In genomic region chr2:17364971-17365548, GRCm38 (mm10) we compare ENCODE assay signal across 13 mouse cellular contexts.
DNase-seq lines count a peak whose midpoint lies in the region; ATAC-seq and TF ChIP-seq lines count a peak whose summit lies in the region.
"Had no signal": no experiment of that assay in that cellular context is flagged by ENCODE, and none has a peak within 500 bp of the region (broad histone marks: within the 10 kb centered on the region; RNA-seq: fewer than 3 reads in every experiment).

No protein-coding gene starts in this region.

- no peak for DNase-seq in lung, postnatal 0 days (ENCODE audit: low spot score)
- no peak for DNase-seq in lung, postnatal 4 days
- DNase-seq in testis, postnatal 14 days (ENCODE audit: low spot score) = no peak
- no peak for DNase-seq in gastrocnemius, postnatal 36 days
- DNase-seq in cerebellum, postnatal 36 days = no peak
- DNase-seq: gastrocnemius, adult 2 months; heart, postnatal 10 days; kidney, postnatal 36 days; right cerebral cortex, adult 18-20 months had no signal

- WGBS in lung, postnatal 0 days = 60% methylated on average over 6 of the region's 6 CpGs

- no peak for ATAC-seq in lung, postnatal 0 days
- peak; percentile 70 for ATAC-seq in granulocyte monocyte progenitor cell, adult 5-6 weeks (replicated peaks; ENCODE audit: poor library complexity, severe bottlenecking)
- peak; percentile 47 for ATAC-seq in megakaryocyte progenitor cell, adult 5-6 weeks (replicated peaks; ENCODE audit: poor library complexity)
- ATAC-seq: midbrain, embryonic 13.5 days had no signal

- no peak for TF ChIP-seq CTCF in lung, postnatal 0 days (IDR thresholded peaks at IDR 0.05)

- no peaks in the 10 kb centered on the region for H3K27me3 ChIP-seq in lung, postnatal 0 days (replicated peaks; ENCODE audit: insufficient read depth, low read length)
- H3K27me3 ChIP-seq: midbrain, embryonic 13.5 days; neural tube, embryonic 13.5 days had no signal

- TF ChIP-seq EP300 in lung, postnatal 0 days (IDR thresholded peaks at IDR 0.05) = no peak

- H3K4me1 ChIP-seq in lung, postnatal 0 days (ENCODE audit: insufficient read depth, low read depth, low read length) = peaks cover 3% of the 10 kb centered on the region; the same call in 1 of the 2 replicates
- H3K4me1 ChIP-seq: neural tube, embryonic 13.5 days had no signal

- no peaks in the 10 kb centered on the region for H3K36me3 ChIP-seq in lung, postnatal 0 days (ENCODE audit: insufficient read depth, low read length)
- H3K36me3 ChIP-seq: midbrain, embryonic 13.5 days; neural tube, embryonic 13.5 days had no signal

- H3K4me3 ChIP-seq in lung, postnatal 0 days (ENCODE audit: low read depth, low read length) = no peak overlapping the region
- H3K4me3 ChIP-seq: gastrocnemius, adult 2 months; midbrain, embryonic 13.5 days; neural tube, embryonic 13.5 days had no signal

- no peak overlapping the region for H3K9ac ChIP-seq in lung, postnatal 0 days (replicated peaks; ENCODE audit: low read depth)
- H3K9ac ChIP-seq: midbrain, embryonic 13.5 days; neural tube, embryonic 13.5 days had no signal

- peak overlapping the region; percentile 48 for H3K27ac ChIP-seq in lung, postnatal 0 days (ENCODE audit: low read length)
- H3K27ac ChIP-seq: gastrocnemius, adult 2 months; midbrain, embryonic 13.5 days; neural tube, embryonic 13.5 days had no signal

- H3K9me3 ChIP-seq in lung, postnatal 0 days (ENCODE audit: low read length) = no peaks in the 10 kb centered on the region
- H3K9me3 ChIP-seq: midbrain, embryonic 13.5 days; neural tube, embryonic 13.5 days had no signal

- H3K4me2 ChIP-seq in lung, postnatal 0 days (replicated peaks; ENCODE audit: low read depth, low read length) = no peak overlapping the region
- H3K4me2 ChIP-seq: midbrain, embryonic 13.5 days; neural tube, embryonic 13.5 days had no signal

- intact Hi-C loops in gastrocnemius, postnatal 36 days (cut with DNase I) = no loop called here
